Mouse (Mus musculus): ENCODE results near the gene Ppcdc.

GRCm38 (mm10) chr9:57421121-57421571, 18.8 kb downstream of the Ppcdc start:
- no peak for TF ChIP-seq EP300 (optimal IDR thresholded peaks at IDR 0.05)
- TF ChIP-seq CTCF (IDR thresholded peaks at IDR 0.05; ENCODE audit: low read depth), result no peak

All from stomach, postnatal 0 days (tissue).